Mouse (Mus musculus): ENCODE data around the gene Lgals4.

DNA sequence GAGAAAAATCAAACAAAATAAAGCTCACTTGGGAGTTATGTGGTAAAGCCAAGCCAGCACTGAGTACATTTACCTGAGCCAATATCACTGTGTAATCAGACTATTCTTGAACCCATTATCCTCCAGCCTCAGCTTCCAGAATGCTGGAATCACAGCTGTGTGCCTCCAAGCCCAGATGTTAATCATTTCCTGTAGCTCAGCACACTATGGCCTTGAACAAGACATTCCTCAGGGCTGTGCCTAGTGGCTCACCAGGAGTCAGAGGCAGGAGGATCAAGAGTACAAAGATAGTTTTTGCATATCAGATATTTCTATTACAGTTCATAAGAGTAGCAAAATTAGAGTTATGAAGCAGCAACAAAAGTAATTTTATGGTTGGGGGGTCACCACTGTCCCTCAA lies 41.9 kb upstream of the Lgals4 start:
- TF ChIP-seq CTCF (IDR thresholded peaks at IDR 0.05; ENCODE audit: control insufficient read depth, insufficient read depth, insufficient read length) = no peak
- TF ChIP-seq CEBPB (IDR thresholded peaks at IDR 0.05; ENCODE audit: low read depth) = no peak
- no peak for TF ChIP-seq MAX (IDR thresholded peaks at IDR 0.05)
- TF ChIP-seq USF1 (IDR thresholded peaks at IDR 0.05; ENCODE audit: low read depth) = no peak
- no peak for TF ChIP-seq MYOD1 (IDR thresholded peaks at IDR 0.05; ENCODE audit: control insufficient read depth, insufficient read length, low read depth)
